22 mouse cellular contexts compared by ENCODE assay signal in the genomic region with DNA sequence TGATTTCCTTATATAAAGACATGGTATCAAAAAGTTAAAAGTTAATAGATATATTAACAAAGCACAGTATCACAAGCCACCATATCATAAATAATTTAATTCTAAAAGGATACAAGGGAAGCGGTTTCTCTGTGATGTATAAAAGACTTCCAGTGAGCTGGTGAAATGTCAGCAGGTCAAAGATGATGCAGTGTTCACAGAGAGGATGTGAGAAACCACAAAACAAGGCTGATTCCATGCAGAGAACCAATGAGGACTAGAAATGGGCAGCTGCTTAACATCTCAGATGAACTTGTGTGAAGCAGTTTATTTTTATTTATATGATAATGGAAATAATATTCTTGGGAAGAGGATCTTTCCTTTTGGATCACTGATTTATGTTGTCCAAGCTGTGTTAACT.
DNase-seq lines count a peak whose midpoint lies in the region; ATAC-seq and TF ChIP-seq lines count a peak whose summit lies in the region.
"Had no signal": no experiment of that assay in that cellular context is flagged by ENCODE, and none has a peak within 500 bp of the region (broad histone marks: within the 10 kb centered on the region; RNA-seq: fewer than 3 reads in every experiment).

No protein-coding gene starts in this region.

- H3K36me3 ChIP-seq in kidney, postnatal 0 days (ENCODE audit: insufficient read depth, low read length): no peaks in the 10 kb centered on the region
- H3K36me3 ChIP-seq: embryonic facial prominence, embryonic 15.5 days; forebrain, embryonic 15.5 days; heart, embryonic 12.5 days; limb, embryonic 13.5 days had no signal

- DNase-seq in kidney, postnatal 0 days (ENCODE audit: low spot score): peak; percentile 19
- DNase-seq in kidney, adult 8-10 months: no peak
- peak; percentile 71 for DNase-seq in thymus, postnatal 0 days (ENCODE audit: low spot score)
- no peak for DNase-seq in thymus, postnatal 4 days
- peak; percentile 18 for DNase-seq in thymus, postnatal 25 days
- no peak for DNase-seq in kidney, postnatal 25 days
- DNase-seq in gastrocnemius, postnatal 10 days: no peak
- DNase-seq: adrenal gland, postnatal 14 days; cerebellum, adult 8-10 months; cerebellum, postnatal 36 days; heart, postnatal 10 days; kidney, adult 2 months; kidney, postnatal 14 days; layer of hippocampus, postnatal 36 days; lung, embryonic 14.5 days had no signal

- WGBS in kidney, postnatal 0 days: 66% methylated on average over 1 of the region's 1 CpGs

- no peak overlapping the region for H3K9ac ChIP-seq in kidney, postnatal 0 days (ENCODE audit: low read depth, low read length)
- H3K9ac ChIP-seq: embryonic facial prominence, embryonic 15.5 days; forebrain, embryonic 15.5 days; heart, embryonic 12.5 days; limb, embryonic 13.5 days; liver, embryonic 14.5 days; lung, embryonic 14.5 days had no signal

- no peak for TF ChIP-seq CTCF in kidney, postnatal 0 days (IDR thresholded peaks at IDR 0.05; ENCODE audit: low read depth)

- no peak overlapping the region for H3K4me2 ChIP-seq in kidney, postnatal 0 days (ENCODE audit: low read length)
- H3K4me2 ChIP-seq: embryonic facial prominence, embryonic 15.5 days; forebrain, embryonic 15.5 days; heart, embryonic 12.5 days; limb, embryonic 13.5 days; lung, embryonic 14.5 days; midbrain, embryonic 11.5 days had no signal

- H3K9me3 ChIP-seq in kidney, postnatal 0 days (replicated peaks; ENCODE audit: low read length): no peaks in the 10 kb centered on the region
- H3K9me3 ChIP-seq: embryonic facial prominence, embryonic 15.5 days; forebrain, embryonic 15.5 days; heart, embryonic 12.5 days; limb, embryonic 13.5 days had no signal

- H3K4me3 ChIP-seq in kidney, postnatal 0 days (replicated peaks; ENCODE audit: low read depth, low read length): no peak overlapping the region
- H3K4me3 ChIP-seq: embryonic facial prominence, embryonic 15.5 days; forebrain, embryonic 15.5 days; heart, embryonic 12.5 days; limb, embryonic 13.5 days had no signal

- H3K27me3 ChIP-seq in kidney, postnatal 0 days (ENCODE audit: insufficient read depth, low read length): no peaks in the 10 kb centered on the region
- H3K27me3 ChIP-seq: embryonic facial prominence, embryonic 15.5 days; forebrain, embryonic 15.5 days; heart, embryonic 12.5 days; limb, embryonic 13.5 days had no signal

- no peak overlapping the region for H3K27ac ChIP-seq in kidney, postnatal 0 days
- H3K27ac ChIP-seq: embryonic facial prominence, embryonic 15.5 days; forebrain, embryonic 15.5 days; limb, embryonic 13.5 days; liver, embryonic 14.5 days had no signal

- ATAC-seq in kidney, postnatal 0 days (replicated peaks; ENCODE audit: low FRiP score, low read depth): no peak
- ATAC-seq in megakaryocyte, adult 5-6 weeks (ENCODE audit: poor library complexity, severe bottlenecking): peak; percentile 63
- ATAC-seq: forebrain, embryonic 15.5 days had no signal

- no peaks in the 10 kb centered on the region for H3K4me1 ChIP-seq in kidney, postnatal 0 days (replicated peaks; ENCODE audit: insufficient read depth, low read length)
- H3K4me1 ChIP-seq: embryonic facial prominence, embryonic 15.5 days; forebrain, embryonic 15.5 days; heart, embryonic 12.5 days; limb, embryonic 13.5 days had no signal

Comparison
In these comparisons a context has a peak if more than half of its experiments do, and no peak if none do; other contexts are left out.
1. DNase-seq: peak in kidney, postnatal 0 days (single experiment), thymus, postnatal 0 days (single experiment) and thymus, postnatal 25 days (single experiment); none in kidney, adult 8-10 months (0 of 2), thymus, postnatal 4 days (single experiment), kidney, postnatal 25 days (0 of 2) and gastrocnemius, postnatal 10 days (single experiment).